Mouse (Mus musculus) layer of hippocampus, postnatal 14 days (tissue): ENCODE measurements around the gene Cyp2d10. TPM values are rescaled to one million over a fixed set of nuclear protein-coding genes. Genes with fewer than 3 reads are reported as not detected.
A peak's percentile ranks its signal among the peaks of the same experiment; 100 is the strongest.
"Not testable (repeated sequence)": the region's sequence is repeated elsewhere in the genome, so short reads cannot be mapped to it uniquely, and the experiment has no call there.

Source experiments
- DNase-seq, 2 experiments: peaks; one replicate each; pipeline ENCODE4 v3.0.0; 2021 to 2022; ENCODE audit warnings: low spot score in 2 of 2, mixed read lengths in 1 of 2
- long read RNA-seq, 2 experiments: library from polyadenylated mRNA; stranded (forward); transcript quantifications; one replicate each; pipeline ENCODE4 v2.0.0; 2021
- total RNA-seq, 2 experiments: library from RNA; stranded (reverse); gene quantifications; 2 replicates each; pipeline ENCODE4 v1.2.3; 2021

Cyp2d10 gene
- total RNA-seq: not detected
- long read RNA-seq, experiment 1: 0 reads
- long read RNA-seq, experiment 2: 0 reads

GRCm38 (mm10) chr15:82406981-82407380, at the start of gene Cyp2d10:
Cyp2d10 (minus strand) TSS chr15:82407195.
- no peak for DNase-seq

GRCm38 (mm10) chr15:82456086-82456790, 49.2 kb upstream of the Cyp2d10 start:
- not testable (repeated sequence) for DNase-seq

DNA sequence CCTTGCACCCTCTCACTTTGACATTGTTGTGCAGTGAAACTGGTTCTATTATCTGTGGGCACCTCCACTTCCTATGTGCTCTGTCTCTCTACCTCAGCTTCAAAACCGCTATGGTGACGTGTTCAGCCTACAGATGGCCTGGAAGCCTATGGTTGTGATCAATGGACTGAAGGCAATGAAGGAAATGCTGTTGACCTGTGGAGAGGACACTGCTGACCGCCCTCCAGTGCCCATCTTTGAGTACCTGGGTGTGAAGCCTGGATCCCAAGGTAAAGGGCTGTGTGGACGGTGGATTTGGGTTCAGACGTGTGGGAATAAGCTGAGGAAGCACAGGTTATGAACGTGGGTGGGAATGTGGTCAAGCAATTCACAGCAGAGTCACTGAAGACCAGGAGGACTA, 46.5 kb upstream of the Cyp2d10 start:
- not testable (repeated sequence) for DNase-seq

GRCm38 (mm10) chr15:82452133-82452532, 45.1 kb upstream of the Cyp2d10 start:
- DNase-seq: not testable (repeated sequence)

GRCm38 (mm10) chr15:82450045-82450444, 43.0 kb upstream of the Cyp2d10 start:
- DNase-seq: not testable (repeated sequence)

DNA sequence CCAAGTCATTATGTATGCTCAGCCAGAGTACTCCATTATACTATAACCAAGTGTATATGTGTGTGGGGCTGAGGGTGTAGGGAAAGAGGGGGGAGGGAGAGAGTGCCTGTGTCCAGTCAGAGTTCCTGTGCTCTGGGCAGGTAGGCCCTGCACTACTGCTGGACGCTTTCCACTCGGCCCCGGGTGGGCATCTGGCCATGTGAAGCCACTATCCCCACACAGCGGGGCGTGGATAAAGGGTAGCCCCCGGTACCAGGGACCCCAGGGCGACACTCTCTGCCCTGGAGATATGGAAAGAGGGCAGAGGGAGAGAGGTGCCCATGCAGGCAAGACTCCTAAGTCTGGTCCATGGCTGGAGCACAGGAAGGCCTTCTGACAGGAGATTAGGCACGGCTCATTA, 38.2 kb upstream of the Cyp2d10 start:
- no peak for DNase-seq

DNA sequence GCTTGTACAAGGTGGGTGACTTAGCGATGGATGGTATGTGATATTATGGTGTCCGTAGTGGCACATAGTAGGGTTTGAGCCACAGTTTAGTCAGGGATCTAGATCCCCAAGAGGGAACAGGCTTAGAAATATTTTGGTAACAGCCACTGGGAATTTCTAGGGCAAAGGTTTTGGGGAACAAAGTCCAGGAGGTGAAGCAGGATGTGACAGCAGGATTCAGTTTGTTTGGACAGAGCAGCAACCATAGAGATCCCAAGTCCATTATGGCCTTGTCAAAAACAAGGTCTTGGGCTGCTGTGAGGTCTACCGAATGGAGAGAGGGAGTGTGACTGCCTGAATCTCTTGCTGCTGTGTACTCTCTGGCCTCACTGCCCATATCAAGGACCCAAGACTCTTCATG, 36.7 kb upstream of the Cyp2d10 start:
- no peak for DNase-seq

DNA sequence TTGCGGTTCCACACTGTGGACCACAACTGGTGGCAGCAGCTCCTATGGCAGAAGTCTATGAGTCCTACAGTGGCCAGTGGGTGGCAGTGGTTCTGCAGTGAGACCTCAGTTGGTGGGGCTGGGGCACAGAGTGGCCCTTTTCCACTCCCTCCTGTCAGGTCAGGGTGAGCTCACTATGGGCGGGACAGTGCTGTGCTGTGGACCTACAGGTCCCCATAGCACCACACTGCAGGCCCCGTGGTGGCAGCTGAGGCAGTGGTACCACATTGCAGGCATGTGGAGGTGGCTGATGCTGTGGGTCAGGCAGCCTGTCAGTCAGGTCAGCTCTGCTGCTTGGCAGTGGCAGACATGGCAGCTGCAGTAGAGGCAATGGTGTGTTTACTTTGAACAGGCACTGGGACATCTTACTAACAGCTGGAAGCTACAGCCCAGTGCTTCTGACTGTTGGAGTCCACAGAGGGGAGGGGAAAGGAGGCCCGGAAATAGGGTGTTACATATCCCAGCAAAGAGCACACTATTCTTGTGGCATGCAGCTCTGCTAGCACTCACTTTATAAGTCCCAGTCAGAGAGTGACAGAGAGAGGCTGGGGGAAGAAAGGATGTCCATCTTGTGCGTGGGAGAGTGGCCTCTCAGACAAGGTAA, 31.1 kb upstream of the Cyp2d10 start:
- DNase-seq: no peak

GRCm38 (mm10) chr15:82435606-82436005, 28.6 kb upstream of the Cyp2d10 start:
- no peak for DNase-seq

DNA sequence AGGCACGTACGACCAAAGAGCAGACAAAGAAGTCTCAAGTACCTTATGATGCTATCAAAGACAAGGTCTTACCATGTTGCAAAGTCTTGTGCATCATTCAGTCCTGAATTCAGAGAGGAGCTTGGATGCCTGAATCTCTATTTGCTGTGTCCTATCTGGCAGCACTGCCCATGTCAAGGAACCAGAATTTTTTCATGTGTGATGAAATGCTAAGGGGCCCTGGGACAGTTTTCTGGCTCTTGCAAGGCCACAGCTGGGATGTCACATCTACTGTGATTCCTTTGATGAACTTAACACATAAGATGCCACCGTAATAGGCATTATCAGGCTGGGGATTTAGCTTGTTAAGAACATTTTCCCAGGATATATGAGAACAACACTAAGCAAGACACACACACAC, 28.0 kb upstream of the Cyp2d10 start:
- DNase-seq: no peak

- DNase-seq: no peak
These were observed 27.5 kb upstream of the Cyp2d10 start for GRCm38 (mm10) chr15:82434541-82434940.

- no peak for DNase-seq
These were observed 26.6 kb upstream of the Cyp2d10 start for GRCm38 (mm10) chr15:82433621-82434020.

GRCm38 (mm10) chr15:82433137-82433536, 26.1 kb upstream of the Cyp2d10 start, which contains the start of gene Cyp2d9:
Cyp2d9 (plus strand) TSS chr15:82433437.
- no peak for DNase-seq

DNA sequence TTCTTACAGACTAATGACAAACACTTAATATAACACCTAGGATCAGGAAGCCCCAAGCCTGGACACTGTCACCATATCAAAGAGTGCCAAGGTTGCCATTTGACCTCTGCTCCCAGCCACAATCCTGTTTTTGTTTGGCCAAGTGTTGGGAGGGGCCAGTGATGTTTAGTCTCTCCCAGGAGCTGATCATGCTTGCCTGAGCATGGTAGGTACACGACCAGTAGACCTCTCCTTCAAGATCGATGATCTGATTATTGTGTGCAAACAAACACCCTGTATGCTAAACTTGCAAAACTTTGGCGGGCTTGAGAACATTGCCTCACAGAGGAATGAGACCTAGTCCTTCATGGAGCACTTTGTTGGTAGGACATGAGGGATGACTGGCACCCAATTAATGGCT, 16.5 kb upstream of the Cyp2d10 start:
- no peak for DNase-seq

DNA sequence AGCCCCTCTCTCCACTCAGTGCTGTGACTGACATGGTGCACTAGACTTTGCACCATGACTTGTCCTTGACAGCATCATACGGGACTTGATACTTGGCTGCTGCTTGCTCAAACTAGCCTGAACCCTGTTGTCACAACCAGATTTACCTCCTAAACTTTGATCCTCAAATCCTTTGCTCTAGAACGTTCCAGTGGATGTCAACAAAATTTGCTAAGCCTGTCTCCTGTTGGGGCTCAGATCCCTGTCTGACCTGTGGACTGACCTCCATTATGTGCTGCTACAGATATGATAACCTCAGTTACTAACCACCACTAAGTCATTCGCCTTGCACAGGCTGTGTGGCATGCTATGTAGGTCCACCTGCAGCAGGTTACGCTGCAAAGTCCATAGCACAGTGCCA, 15.9 kb upstream of the Cyp2d10 start:
- DNase-seq: no peak

DNA sequence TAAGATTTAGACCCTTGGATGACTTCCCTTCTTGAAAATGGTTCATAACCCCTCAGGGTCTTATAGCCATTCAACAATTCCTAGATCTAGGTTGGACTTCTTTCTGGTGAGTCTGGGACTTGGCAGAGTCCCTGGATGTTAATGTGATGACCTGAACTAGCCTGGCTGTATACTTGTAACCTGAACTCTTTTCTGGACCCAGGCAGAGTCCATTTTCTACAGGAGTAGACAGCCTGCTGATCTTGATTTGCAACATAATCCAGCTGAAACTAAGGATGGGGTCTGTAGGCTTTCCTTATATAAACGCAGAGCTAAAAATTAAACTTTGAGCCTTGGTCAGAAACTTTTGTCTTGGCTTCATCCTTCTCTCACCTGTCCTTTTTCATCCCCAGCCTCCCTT, 11.6 kb upstream of the Cyp2d10 start:
- DNase-seq: no peak

GRCm38 (mm10) chr15:82416797-82417789, 10.1 kb upstream of the Cyp2d10 start:
- peak; percentile 79 to 85 for DNase-seq

GRCm38 (mm10) chr15:82407536-82407935, 541 bp upstream of the Cyp2d10 start:
- no peak for DNase-seq

GRCm38 (mm10) chr15:82404163-82404562, 2.8 kb downstream of the Cyp2d10 start:
- no peak for DNase-seq

- DNase-seq: no peak
These were observed 3.4 kb downstream of the Cyp2d10 start for GRCm38 (mm10) chr15:82403606-82404005.

GRCm38 (mm10) chr15:82402741-82403140, 4.3 kb downstream of the Cyp2d10 start:
- DNase-seq: no peak
